Mouse (Mus musculus): ENCODE data around the gene Ispd.

GRCm38 (mm10) chr12:36521774-36522173, 140.5 kb downstream of the Ispd start:
- TF ChIP-seq POLR2A (IDR thresholded peaks at IDR 0.05; ENCODE audit: low read depth, low read length), result no peak
- no peak for TF ChIP-seq CTCF (IDR thresholded peaks at IDR 0.05; ENCODE audit: extremely low read depth, insufficient read length, insufficient replicate concordance, low read depth, low read length)
